Mouse (Mus musculus) brown adipose tissue, adult 24 weeks (tissue): ENCODE measurements around the gene Pcbp3. TPM values are rescaled to one million over a fixed set of nuclear protein-coding genes. Genes with fewer than 3 reads are reported as not detected.

Experiments used
- H3K27ac ChIP-seq: fragments of 200-500 bp; replicated peaks from 2 replicates; pipeline ENCODE4 v1.5.1; 2012; ENCODE audit warnings: low read depth, mild to moderate bottlenecking, low read length
- H3K4me1 ChIP-seq: fragments of 200-500 bp; 2 replicates; pipeline ENCODE4 v1.6.1; 2012; ENCODE audit warnings: low read length, mixed read lengths; ENCODE audit not compliant: control insufficient read depth, insufficient read depth, insufficient read length
- H3K4me3 ChIP-seq: fragments of 200-500 bp; 2 replicates; pipeline ENCODE4 v1.5.1; 2012; ENCODE audit warnings: low read depth, mild to moderate bottlenecking, low read length, moderate library complexity; ENCODE audit not compliant: insufficient read depth
- polyA plus RNA-seq: library from polyadenylated mRNA; stranded (reverse); fragments of >200 nt; gene quantifications from 2 replicates; pipeline ENCODE4 v1.2.4, GENCODE M21; 2012; ENCODE audit not compliant: missing spikeins, insufficient read depth, insufficient read length

The Pcbp3 gene
- polyA plus RNA-seq, 1 experiment: 17.4 TPM

DNA sequence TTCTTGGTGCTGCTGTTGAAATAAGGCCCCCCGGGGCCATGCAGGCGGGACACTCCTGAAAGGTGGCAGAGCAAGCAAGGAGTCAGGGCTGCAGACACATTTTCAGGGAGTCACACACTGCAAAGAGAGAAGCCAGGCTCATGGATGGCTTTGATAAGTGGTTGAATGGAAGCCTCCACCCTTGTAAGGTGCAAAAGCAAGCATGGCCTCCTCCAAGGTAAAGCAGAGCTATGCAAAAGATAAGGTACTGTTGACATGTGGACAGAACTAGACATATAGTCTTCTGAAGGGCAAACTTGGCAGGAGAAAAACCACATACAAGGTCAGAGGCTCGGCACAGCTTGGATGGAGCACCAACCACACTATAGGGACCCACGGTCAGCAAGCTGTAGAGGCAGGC is 63.3 kb downstream of the Pcbp3 start:
- Histone ChIP-seq H3K27ac (no peak overlapping the region), H3K4me1 (peaks cover 11% of the 10 kb centered on the region), H3K4me3 (no peak overlapping the region)

DNA sequence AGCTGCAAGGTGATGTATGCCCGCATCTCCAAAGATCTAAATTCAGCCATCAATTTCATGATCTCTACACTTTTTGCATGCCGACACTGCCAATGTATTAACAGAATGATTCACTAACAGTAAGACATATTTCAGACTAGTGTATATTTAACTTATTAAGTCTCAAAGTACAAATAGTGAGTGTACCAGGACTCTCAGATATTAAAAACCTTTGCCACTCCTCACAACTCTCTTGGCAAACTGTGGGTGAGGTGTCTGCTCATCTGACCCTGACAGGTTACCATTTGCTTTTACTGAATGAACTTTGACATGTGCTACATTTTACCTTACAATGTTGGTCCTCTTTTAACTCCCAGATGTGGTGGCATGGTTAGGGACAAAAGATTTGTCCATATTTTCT is 70.2 kb downstream of the Pcbp3 start:
- H3K27ac ChIP-seq: no peak overlapping the region
- H3K4me3 ChIP-seq: no peak overlapping the region
- no peaks in the 10 kb centered on the region for H3K4me1 ChIP-seq

- H3K4me3 ChIP-seq: no peak overlapping the region
- H3K27ac ChIP-seq: no peak overlapping the region
- H3K4me1 ChIP-seq: no peaks in the 10 kb centered on the region
Measured at GRCm38 (mm10) chr10:76883442-76884244, 78.0 kb downstream of the Pcbp3 start.

DNA sequence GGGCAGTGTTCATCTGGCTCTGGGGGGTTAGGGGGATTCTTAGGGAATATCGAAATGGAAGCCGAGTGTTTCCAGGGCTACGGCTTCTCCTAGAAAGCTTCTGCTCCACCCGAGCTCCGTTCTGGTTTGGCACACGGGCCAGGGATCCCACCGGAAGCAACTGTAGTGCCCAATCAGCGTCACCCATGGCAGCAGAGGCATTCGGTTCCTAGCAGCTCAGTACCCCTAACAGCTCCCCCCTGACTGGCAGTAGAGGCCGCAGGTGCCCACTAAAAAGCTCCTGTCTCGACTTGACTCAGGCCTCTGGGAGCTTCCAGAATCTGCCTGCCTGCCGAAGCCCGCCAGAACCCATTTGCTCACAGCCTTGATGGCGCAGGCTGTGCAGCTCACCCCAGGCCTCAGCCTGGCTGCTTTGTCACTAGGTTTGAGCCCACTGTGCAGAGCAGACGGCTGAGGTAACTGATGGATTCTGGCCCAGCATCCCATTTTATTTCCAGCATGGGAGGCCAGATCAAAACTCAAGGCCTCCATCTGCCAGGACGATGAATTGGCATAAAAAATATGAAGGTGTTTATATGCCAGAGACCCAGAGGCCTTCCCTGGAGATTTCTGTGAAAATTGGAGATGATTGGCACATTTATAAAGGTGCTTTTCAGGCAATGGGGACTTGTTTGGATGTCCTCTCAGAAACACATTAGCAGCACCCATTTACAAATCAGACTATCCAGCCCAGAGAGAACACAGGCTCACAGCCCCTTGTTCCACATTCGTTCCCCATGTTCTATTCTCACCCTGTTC is 78.8 kb downstream of the Pcbp3 start:
- Histone ChIP-seq H3K4me1 (no peaks in the 10 kb centered on the region), H3K4me3 (no peak overlapping the region), H3K27ac (no peak overlapping the region)

- Histone ChIP-seq H3K27ac (no peak overlapping the region), H3K4me1 (no peaks in the 10 kb centered on the region), H3K4me3 (no peak overlapping the region)
Measured at GRCm38 (mm10) chr10:76881900-76882299, 79.8 kb downstream of the Pcbp3 start.

GRCm38 (mm10) chr10:76875310-76875709 is 86.4 kb downstream of the Pcbp3 start:
- H3K4me1 ChIP-seq: no peaks in the 10 kb centered on the region
- no peak overlapping the region for H3K27ac ChIP-seq
- H3K4me3 ChIP-seq: no peak overlapping the region

- Histone ChIP-seq H3K27ac (no peak overlapping the region), H3K4me1 (no peaks in the 10 kb centered on the region), H3K4me3 (no peak overlapping the region)
Measured at GRCm38 (mm10) chr10:76874879-76875278, 86.8 kb downstream of the Pcbp3 start.

DNA sequence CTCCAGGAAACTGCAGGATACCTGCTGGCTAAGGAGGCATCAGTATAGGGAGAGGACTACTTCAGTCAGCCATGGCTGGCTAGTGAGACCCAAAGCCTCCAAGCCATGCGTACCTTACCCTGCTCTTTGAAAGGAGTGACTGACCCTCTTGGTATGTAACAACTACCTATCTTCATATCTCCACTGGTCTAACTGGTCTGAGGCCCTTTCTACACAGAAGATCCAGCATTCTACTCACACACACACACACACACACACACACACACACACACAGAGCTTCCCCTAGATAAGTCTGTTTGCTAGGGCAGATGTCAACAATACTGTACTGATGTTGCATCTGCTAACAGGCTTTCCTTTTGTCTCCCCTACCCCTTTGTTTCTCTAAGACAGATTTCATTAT is 87.3 kb downstream of the Pcbp3 start:
- Histone ChIP-seq H3K4me3 (no peak overlapping the region), H3K27ac (no peak overlapping the region), H3K4me1 (no peaks in the 10 kb centered on the region)

- H3K27ac ChIP-seq: no peak overlapping the region
- H3K4me3 ChIP-seq: no peak overlapping the region
- H3K4me1 ChIP-seq: no peaks in the 10 kb centered on the region
Measured at GRCm38 (mm10) chr10:76873948-76874347, 87.7 kb downstream of the Pcbp3 start.

GRCm38 (mm10) chr10:76872736-76873135 is 89.0 kb downstream of the Pcbp3 start:
- H3K4me1 ChIP-seq: no peaks in the 10 kb centered on the region
- H3K4me3 ChIP-seq: no peak overlapping the region
- no peak overlapping the region for H3K27ac ChIP-seq

GRCm38 (mm10) chr10:76865936-76866335 is 95.8 kb downstream of the Pcbp3 start:
- no peak overlapping the region for H3K4me3 ChIP-seq
- no peak overlapping the region for H3K27ac ChIP-seq
- no peaks in the 10 kb centered on the region for H3K4me1 ChIP-seq

GRCm38 (mm10) chr10:76860998-76861397 is 100.7 kb downstream of the Pcbp3 start:
- H3K4me1 ChIP-seq: no peaks in the 10 kb centered on the region
- no peak overlapping the region for H3K27ac ChIP-seq
- no peak overlapping the region for H3K4me3 ChIP-seq

- Histone ChIP-seq H3K4me3 (no peak overlapping the region), H3K4me1 (no peaks in the 10 kb centered on the region), H3K27ac (no peak overlapping the region)
Measured at GRCm38 (mm10) chr10:76859355-76860127, 102.1 kb downstream of the Pcbp3 start.

DNA sequence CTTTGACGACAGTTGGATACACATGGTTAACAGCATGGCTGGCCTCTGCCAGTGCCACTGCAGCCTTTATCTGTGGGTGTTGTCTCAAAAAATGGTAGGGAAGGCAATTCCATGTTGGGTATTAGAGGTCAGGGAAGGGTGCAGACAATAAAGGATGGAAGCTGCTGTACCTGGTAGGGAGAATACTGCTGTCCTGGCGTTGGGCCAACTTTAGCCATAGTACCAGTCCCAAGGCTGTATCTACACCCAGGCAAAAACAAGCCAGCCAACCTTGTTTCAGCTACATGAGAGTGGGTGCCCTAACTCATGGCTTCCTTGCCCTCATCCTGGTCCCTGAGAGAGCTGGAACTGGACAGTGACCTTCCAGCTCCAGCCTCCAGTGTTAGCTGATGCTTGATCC is 103.8 kb downstream of the Pcbp3 start:
- no peak overlapping the region for H3K4me3 ChIP-seq
- H3K27ac ChIP-seq: no peak overlapping the region
- H3K4me1 ChIP-seq: no peaks in the 10 kb centered on the region

DNA sequence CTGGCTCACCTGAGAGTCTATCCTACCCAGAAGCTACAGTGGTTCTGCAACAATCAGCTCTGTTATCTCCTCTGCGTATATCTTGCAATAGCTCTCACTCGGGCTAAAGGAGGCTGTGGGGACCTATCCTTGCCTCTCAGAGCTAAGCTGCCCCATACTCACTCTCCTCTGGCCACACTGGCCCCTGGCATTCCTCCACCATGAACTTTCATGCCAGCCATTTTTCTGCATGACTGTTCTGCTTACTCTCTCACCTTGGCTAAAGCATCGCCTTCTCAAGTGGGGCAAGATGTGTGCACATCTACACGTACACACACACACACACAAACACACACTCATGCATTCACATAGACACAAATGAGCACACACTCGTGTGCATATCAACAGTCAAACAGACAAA is 115.2 kb downstream of the Pcbp3 start:
- Histone ChIP-seq H3K4me3 (no peak overlapping the region), H3K27ac (no peak overlapping the region), H3K4me1 (no peaks in the 10 kb centered on the region)
